Mouse (Mus musculus) E14TG2a.4 (cell line): ENCODE data around the gene Atf6.

Source experiments
- CTCF ChIP-seq: conservative IDR thresholded peaks from 2 replicates; pipeline ENCODE4 v1.5.1; 2014; ENCODE audit warnings: low read length
- NANOG ChIP-seq: IDR thresholded peaks from 2 replicates; pipeline ENCODE4 v1.6.1; 2014; ENCODE audit warnings: borderline replicate concordance, low read length, mixed read lengths

DNA sequence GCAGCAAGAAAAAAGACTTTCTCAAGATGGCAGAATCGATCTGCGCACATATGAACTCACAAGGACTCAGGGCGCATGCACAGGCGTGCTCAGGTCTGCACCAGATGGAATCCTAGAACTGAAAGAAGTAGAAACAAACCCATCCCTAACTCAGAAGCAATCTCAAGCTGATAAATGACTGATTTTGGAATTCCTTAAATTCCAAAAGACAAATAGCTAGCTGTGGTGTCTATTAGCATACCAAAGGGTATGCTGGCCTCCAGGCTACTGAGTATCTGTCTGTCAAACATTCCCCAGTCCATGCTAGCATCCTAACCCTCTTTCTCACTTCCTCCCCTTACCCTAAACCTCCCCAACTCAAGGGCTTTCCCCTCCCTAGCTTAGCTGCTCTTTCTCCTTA lies 21.7 kb upstream of the Atf6 start:
- TF ChIP-seq CTCF = no peak
- TF ChIP-seq NANOG = 0 out of 2 replicates have a peak, but pooled peaks have one; percentile 4
